Mouse (Mus musculus) embryonic facial prominence, embryonic 14.5 days (tissue): ENCODE results near the gene Stard10. TPM values are rescaled to one million over a fixed set of nuclear protein-coding genes. Genes with fewer than 3 reads are reported as not detected.

Source experiments
- ATAC-seq: fragments of 200-750 bp; cut with Nextera tagmentation; 2 replicates; pipeline ENCODE4 v1.8.0; 2017; ENCODE audit warnings: low read depth, moderate number of reproducible peaks, moderate TSS enrichment
- DNase-seq: peaks from one replicate; pipeline ENCODE4 v3.0.0-alpha.2; 2015; ENCODE audit warnings: low spot score
- H3K27ac ChIP-seq: fragments of 300-500 bp; sonication (generic); replicated peaks from 2 replicates; pipeline ENCODE4 v1.5.1; 2014; ENCODE audit warnings: low read depth, mild to moderate bottlenecking, low read length, moderate library complexity
- H3K27me3 ChIP-seq: fragments of 300-500 bp; sonication (generic); replicated peaks from 2 replicates; pipeline ENCODE4 v1.6.1; 2014; ENCODE audit warnings: low read length; ENCODE audit not compliant: control insufficient read depth, insufficient read depth
- H3K36me3 ChIP-seq: fragments of 300-500 bp; sonication (generic); 2 replicates; pipeline ENCODE4 v1.6.1; 2014; ENCODE audit warnings: low read length, mixed read lengths; ENCODE audit not compliant: control insufficient read depth, insufficient read depth
- H3K4me1 ChIP-seq: fragments of 300-500 bp; sonication (generic); 2 replicates; pipeline ENCODE4 v1.6.1; 2014; ENCODE audit warnings: antibody characterized with exemption, low read length; ENCODE audit not compliant: control insufficient read depth, insufficient read depth
- H3K4me2 ChIP-seq: fragments of 300-500 bp; sonication (generic); 2 replicates; pipeline ENCODE4 v1.6.1; 2014; ENCODE audit warnings: low read depth, mild to moderate bottlenecking, low read length, moderate library complexity, mixed read lengths
- H3K4me3 ChIP-seq: fragments of 300-500 bp; sonication (generic); 2 replicates; pipeline ENCODE4 v1.5.1; 2014; ENCODE audit warnings: low read depth, mild to moderate bottlenecking, low read length
- H3K9ac ChIP-seq: fragments of 300-500 bp; sonication (generic); 2 replicates; pipeline ENCODE4 v1.6.1; 2014; ENCODE audit warnings: low read depth, mild to moderate bottlenecking, low read length, moderate library complexity, mixed read lengths
- H3K9me3 ChIP-seq: fragments of 300-500 bp; sonication (generic); 2 replicates; pipeline ENCODE4 v1.6.1; 2016; ENCODE audit warnings: low read length; ENCODE audit not compliant: control insufficient read depth
- WGBS: fragments of 180-500 bp; shearing (Covaris S2); extraction: QIAGEN DNeasy Blood & Tissue Kit; methylation state at CpG from one replicate; pipeline ENCODE4 v1.1.7; 2014; 5-methylcytosine and 5-hydroxymethylcytosine counted together
- polyA plus RNA-seq: library from polyadenylated mRNA; unstranded; fragments of >200 nt; fragmentation: Nextera tagmentation; extraction: Ambion mirVana; gene quantifications from 2 replicates; pipeline ENCODE4 v1.2.1, GENCODE M21; 2014

The Stard10 gene
- polyA plus RNA-seq, 1 experiment from 2014 or later: 21.5 TPM

DNA sequence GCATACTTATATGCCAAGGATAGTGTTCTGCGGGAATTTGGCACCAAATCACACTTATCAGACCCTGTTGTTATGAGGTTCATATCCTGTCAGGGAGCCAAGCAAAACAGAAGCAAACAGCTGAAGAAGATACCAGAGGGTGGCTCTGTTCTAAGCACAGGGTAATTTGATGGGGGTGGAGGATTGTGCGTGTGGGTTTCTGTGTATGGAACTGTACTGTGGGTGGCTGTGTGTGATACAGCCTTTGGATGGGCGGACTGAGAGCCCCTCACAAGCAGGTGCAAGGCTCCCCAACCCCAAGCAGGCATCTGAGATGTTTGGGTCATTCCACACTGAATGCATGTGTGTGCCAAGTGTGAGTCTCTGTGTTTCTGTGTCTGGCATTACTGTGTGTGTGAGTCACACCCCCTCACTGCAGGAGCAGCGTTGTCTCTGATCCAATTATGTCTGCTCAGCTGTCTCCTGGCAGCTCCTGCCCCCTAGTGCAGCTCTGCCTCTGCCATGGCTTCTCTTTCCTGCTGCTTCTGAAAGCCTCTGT lies 11.8 kb downstream of the Stard10 start:
- no peak overlapping the region for H3K4me3 ChIP-seq
- no peak overlapping the region for H3K4me2 ChIP-seq
- 0 out of 2 replicates have a peak, but pooled peaks cover 5% of the 10 kb centered on the region for H3K4me1 ChIP-seq
- DNase-seq: peak; percentile 44
- 0 out of 2 replicates have a peak overlapping the region, but pooled peaks have one; percentile 19 for H3K9ac ChIP-seq
- H3K27ac ChIP-seq: no peak overlapping the region; the same call in 1 of the 2 replicates
- peak; percentile 48 for ATAC-seq
- no peaks in the 10 kb centered on the region for H3K9me3 ChIP-seq
- H3K27me3 ChIP-seq: no peaks in the 10 kb centered on the region
- 0 out of 2 replicates have a peak, but pooled peaks cover 4% of the 10 kb centered on the region for H3K36me3 ChIP-seq
- WGBS: 59% methylated on average over 4 of the region's 4 CpGs

DNA sequence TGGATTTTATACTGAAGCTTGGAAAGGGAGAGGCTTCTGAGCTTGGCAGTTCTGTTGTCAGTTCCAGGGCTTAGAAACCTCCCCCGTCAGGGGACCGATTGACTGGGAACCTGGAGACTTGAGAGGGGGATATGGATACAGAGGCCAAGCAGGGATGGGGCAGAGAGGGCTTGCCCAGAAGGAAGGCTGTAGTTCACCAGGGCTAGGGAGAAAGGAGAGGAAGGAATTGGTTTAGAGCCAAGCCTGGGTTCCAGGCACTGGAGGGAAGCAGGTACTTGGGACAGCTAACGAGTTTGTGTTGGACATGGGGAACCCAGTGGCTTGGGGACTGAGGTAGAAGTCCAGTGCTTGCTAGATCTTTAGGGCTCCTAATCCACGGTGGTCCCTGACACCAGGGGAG lies 12.7 kb downstream of the Stard10 start:
- ATAC-seq (no peak), DNase-seq (no peak)
- no peak overlapping the region for H3K9ac ChIP-seq
- H3K36me3 ChIP-seq: 0 out of 2 replicates have a peak, but pooled peaks cover 4% of the 10 kb centered on the region
- H3K4me2 ChIP-seq: no peak overlapping the region
- 0 out of 2 replicates have a peak, but pooled peaks cover 5% of the 10 kb centered on the region for H3K4me1 ChIP-seq
- no peak overlapping the region for H3K4me3 ChIP-seq
- no peak overlapping the region for H3K27ac ChIP-seq
- H3K9me3 ChIP-seq: no peaks in the 10 kb centered on the region
- 79% methylated on average over 4 of the region's 4 CpGs for WGBS
- H3K27me3 ChIP-seq: no peaks in the 10 kb centered on the region

DNA sequence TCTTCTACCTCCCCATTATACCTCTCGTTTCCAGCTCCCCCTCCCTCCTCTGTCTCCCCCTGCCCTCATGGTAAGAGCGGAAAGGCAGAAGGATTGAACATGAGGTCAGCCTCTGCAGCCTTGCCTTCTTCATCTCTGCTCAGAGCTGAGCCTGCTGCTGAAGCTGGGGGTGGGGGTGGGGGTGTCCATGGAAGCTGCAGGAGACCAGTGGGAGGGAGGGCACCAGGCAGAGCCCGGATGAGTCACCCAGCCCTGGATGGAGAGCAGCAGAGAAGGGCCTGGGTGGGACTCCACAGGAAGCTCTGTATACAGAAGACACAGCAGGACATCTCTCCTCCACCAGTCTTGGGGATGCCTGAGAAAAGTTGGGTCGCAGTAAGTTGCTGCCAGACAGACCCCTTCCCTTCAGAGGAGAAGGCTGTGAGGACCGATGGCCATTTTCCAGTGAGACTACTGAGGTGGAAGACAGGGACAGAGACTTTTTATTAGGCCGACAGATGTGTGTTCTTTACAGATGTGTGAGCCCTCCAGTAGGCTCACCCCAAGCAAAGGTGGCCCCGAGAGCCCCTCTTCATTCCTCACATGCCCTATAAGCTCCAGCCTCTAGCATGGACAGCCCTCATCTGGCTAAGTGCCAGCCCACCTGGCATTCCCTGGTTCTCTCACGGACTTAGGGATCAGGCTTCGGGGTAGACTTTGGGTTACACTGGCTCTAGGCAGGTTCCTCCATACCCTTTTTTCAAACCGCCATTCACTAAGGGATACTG lies 13.4 kb downstream of the Stard10 start:
- Histone ChIP-seq H3K4me1 (0 out of 2 replicates have a peak, but pooled peaks cover 5% of the 10 kb centered on the region), H3K9ac (no peak overlapping the region), H3K9me3 (no peaks in the 10 kb centered on the region), H3K27me3 (no peaks in the 10 kb centered on the region), H3K4me2 (no peak overlapping the region), H3K36me3 (0 out of 2 replicates have a peak, but pooled peaks cover 2% of the 10 kb centered on the region), H3K4me3 (no peak overlapping the region), H3K27ac (no peak overlapping the region)
- no peak for ATAC-seq
- WGBS: 67% methylated on average over 10 of the region's 10 CpGs
- DNase-seq: no peak

DNA sequence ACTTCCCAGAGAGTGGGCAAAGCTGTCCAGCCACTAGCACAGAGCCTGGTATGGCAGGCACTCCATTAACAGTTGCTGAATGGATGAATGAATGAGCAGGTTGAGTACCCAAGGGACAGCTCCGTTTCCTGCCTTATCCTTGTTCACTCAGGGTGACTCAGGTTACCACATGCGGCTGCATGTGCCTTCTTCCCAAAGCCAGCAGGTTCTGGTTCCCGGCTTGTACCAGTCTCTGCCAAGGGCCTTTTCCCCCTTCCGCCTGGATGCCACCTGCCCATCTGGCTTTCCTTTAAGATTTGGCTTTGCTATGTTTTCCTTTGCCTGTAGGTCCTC lies 13.9 kb downstream of the Stard10 start:
- Histone ChIP-seq H3K27me3 (no peaks in the 10 kb centered on the region), H3K36me3 (no peaks in the 10 kb centered on the region), H3K9me3 (no peaks in the 10 kb centered on the region), H3K9ac (no peak overlapping the region), H3K4me3 (no peak overlapping the region), H3K4me2 (no peak overlapping the region), H3K27ac (no peak overlapping the region), H3K4me1 (0 out of 2 replicates have a peak, but pooled peaks cover 5% of the 10 kb centered on the region)
- ATAC-seq (no peak; the same call in 1 of the 2 replicates), DNase-seq (peak; percentile 33)
- 57% methylated on average over 4 of the region's 4 CpGs for WGBS

DNA sequence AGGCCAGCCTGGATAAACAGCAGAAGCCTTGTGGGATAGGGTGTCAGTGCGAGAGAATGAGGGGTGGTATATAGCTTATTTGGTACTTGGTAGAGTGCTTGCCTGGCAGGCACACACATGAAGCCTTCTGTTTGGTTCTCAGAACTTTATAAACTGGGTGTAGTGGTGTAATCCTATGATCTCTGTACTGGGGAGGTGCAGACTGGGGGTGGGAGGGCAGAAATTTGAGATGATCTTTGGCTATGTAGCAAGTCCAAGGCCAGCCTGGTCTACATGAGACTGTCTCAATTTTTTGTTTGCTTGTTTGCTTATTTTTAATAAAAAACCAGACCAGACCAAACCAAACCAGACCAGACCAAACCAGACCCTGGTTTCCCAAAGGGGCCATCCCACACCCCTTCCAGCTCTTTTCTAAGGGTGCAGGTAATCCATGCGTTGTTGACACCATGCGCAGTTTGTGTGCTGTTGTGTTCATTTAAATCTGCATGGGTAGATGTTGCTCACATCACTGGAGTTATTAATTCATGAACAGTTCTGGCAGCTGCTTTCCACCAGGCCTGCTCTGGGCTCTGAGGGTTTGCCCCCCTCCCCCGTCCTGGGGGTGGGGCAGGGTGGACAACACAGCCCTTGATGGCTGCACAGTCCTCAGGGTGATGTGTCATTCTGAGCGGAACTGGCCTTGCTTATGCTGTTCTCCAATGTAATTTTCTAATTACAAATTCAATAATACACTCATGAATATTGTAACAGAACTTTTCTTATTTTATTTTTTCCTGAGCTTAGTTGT lies 15.4 kb downstream of the Stard10 start:
- Histone ChIP-seq H3K9ac (no peak overlapping the region), H3K4me1 (0 out of 2 replicates have a peak, but pooled peaks cover 5% of the 10 kb centered on the region), H3K36me3 (no peaks in the 10 kb centered on the region), H3K4me2 (no peak overlapping the region), H3K27me3 (no peaks in the 10 kb centered on the region), H3K4me3 (no peak overlapping the region), H3K9me3 (no peaks in the 10 kb centered on the region), H3K27ac (no peak overlapping the region)
- DNase-seq: no peak
- no peak for ATAC-seq
- WGBS: 85% methylated on average over 5 of the region's 5 CpGs

DNA sequence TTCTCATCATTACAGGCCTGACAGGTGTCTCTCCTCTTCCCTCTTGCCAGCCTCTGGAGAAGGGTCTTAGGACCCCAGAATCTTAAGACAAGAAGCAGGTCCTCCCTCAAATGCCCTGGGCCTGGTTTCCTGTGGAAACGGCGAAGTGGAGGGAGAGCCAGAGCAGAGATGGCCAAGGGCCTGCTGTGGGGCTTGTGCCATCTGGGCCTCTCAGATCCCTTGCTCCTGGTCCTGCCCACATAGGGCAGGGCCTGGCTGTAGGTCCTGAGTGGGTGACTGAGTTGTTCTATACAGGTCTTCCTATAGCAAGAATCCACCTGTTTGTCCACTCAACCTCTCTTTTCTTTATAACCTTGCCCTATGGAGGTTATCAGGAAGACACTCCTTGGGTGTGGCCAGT lies 18.3 kb downstream of the Stard10 start:
- H3K4me1 ChIP-seq: no peaks in the 10 kb centered on the region
- ATAC-seq (no peak), DNase-seq (no peak)
- H3K27me3 ChIP-seq: no peaks in the 10 kb centered on the region
- H3K9ac ChIP-seq: no peak overlapping the region
- no peak overlapping the region for H3K27ac ChIP-seq
- no peak overlapping the region for H3K4me2 ChIP-seq
- H3K36me3 ChIP-seq: no peaks in the 10 kb centered on the region
- WGBS: 84% methylated on average over 2 of the region's 2 CpGs
- no peak overlapping the region for H3K4me3 ChIP-seq
- H3K9me3 ChIP-seq: no peaks in the 10 kb centered on the region

DNA sequence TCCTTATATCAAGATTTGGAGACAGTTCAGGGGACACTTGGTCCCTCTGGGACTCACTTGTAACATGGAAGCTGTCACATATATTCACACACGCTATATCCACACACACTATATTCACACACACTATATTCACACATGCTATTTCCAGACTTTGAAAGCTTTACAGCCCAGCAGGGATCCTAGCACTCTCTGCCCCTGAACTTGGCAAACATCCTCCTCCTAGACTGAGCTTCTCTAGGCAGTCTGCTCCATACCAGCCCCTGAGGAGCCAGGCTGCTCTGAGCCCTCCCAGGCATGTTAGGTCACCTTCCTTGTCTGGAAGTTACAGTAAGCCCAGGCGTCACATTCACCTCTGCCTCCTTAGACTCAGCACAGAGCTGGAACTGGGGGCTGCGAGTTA lies 19.8 kb downstream of the Stard10 start:
- Histone ChIP-seq H3K4me2 (no peak overlapping the region), H3K4me1 (no peaks in the 10 kb centered on the region), H3K27me3 (no peaks in the 10 kb centered on the region), H3K4me3 (no peak overlapping the region), H3K27ac (no peak overlapping the region), H3K9ac (no peak overlapping the region), H3K36me3 (no peaks in the 10 kb centered on the region), H3K9me3 (no peaks in the 10 kb centered on the region)
- ATAC-seq: no peak
- no peak for DNase-seq
- 77% methylated on average over 3 of the region's 3 CpGs for WGBS

DNA sequence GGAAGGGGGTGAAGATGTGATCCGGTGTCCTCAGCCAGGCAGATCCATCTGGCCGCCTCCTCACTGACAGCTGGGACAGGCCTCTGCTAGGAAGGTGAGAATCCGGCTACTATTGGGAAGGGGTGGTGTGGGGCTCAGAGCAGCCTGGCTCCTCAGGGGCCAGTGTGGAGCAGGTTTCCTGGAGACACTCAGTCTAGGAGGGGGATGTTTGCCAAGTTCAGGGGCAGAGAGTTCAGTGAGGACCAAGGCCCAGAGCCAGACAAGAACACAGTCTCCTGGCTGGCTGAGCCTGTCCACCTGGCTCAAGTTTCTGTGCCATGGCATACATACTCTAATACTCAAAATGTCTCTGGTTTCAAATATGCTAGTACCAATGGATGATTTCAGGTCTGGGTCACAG lies 20.5 kb downstream of the Stard10 start:
- Histone ChIP-seq H3K9me3 (no peaks in the 10 kb centered on the region), H3K27me3 (no peaks in the 10 kb centered on the region), H3K36me3 (no peaks in the 10 kb centered on the region), H3K4me1 (no peaks in the 10 kb centered on the region), H3K27ac (no peak overlapping the region), H3K4me3 (no peak overlapping the region), H3K4me2 (no peak overlapping the region), H3K9ac (no peak overlapping the region)
- no peak for ATAC-seq
- DNase-seq: no peak
- 84% methylated on average over 3 of the region's 3 CpGs for WGBS
